Mouse (Mus musculus): Measurements from ENCODE around the gene Mxi1.

DNA sequence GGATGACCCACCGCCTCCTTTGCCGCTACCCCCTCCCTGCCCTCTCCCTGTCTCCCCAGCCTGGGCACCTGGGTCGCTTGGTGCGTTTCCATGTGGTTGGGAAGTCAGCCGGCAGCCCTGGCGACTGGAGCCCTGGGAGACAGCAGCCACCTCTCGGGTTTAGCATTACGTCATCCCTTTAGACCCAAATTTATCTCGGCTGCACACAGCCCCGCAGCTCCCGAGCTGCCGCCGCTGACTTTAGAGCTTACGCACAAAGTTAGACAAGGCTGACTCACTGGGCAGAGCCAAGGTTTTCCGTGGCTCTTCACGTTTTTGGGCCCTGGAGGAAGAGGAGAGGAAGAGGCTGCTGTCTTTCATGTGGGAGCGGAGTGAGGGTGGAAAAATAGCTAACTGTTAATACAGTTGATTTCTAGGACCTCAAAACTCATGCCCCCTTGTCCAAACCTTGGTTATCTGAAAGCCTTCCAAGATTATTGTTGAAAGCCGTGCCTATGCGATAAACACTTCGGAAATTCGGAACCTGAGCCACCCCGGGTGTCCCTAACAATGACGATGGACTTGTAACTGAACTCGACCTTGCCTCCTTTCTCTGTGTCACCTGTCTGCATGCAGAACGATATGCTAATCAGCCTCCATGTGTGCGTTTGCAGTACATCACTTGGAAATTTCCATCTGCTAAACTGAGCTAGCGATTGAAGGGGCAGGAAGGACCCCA, 15.4 kb downstream of the Mxi1 start:
- no peak for TF ChIP-seq POLR2A (IDR thresholded peaks at IDR 0.05; ENCODE audit: low read depth, low read length)
- TF ChIP-seq CTCF (conservative IDR thresholded peaks at IDR 0.05; ENCODE audit: insufficient read depth, insufficient read length, low read depth, low read length): no peak

Data from kidney, adult 2 months (tissue).